Comparison of ENCODE assay signal across 16 mouse cellular contexts in the genomic region with DNA sequence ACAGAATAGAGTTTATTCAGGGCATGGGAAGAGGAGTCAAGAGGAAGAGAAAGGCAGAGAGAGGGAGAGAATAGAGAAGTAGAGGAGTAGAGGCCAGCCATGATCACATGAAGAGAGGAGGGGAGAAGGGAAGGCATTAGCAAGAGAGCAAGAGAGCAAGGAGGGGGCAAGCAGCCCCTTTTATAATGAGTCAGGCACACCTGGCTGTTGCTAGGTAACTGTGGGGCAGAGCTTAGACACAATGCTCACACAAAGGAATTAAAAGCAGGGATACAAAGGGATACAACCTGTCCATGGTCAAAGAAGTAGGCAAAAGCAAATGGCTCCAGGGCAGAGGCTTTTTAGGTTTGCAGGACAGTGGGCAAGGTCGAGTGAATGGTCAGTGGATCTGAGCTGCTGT.
"Had no signal": no experiment of that assay in that cellular context is flagged by ENCODE, and none has a peak within 500 bp of the region (broad histone marks: within the 10 kb centered on the region; RNA-seq: fewer than 3 reads in every experiment).

No protein-coding gene starts in this region.

- ATAC-seq: lung, postnatal 0 days had no signal

- H3K9ac ChIP-seq: liver, embryonic 13.5 days; lung, embryonic 15.5 days; neural tube, embryonic 12.5 days; stomach, embryonic 15.5 days had no signal

- H3K36me3 ChIP-seq: liver, embryonic 13.5 days; lung, embryonic 15.5 days; neural tube, embryonic 12.5 days; stomach, embryonic 15.5 days had no signal

- H3K27me3 ChIP-seq: liver, embryonic 13.5 days; lung, embryonic 15.5 days; megakaryocyte, embryonic 14.5 days; neural tube, embryonic 12.5 days; stomach, embryonic 15.5 days had no signal

- H3K9me3 ChIP-seq: liver, embryonic 13.5 days; lung, embryonic 15.5 days; neural tube, embryonic 12.5 days; stomach, embryonic 15.5 days had no signal

- H3K27ac ChIP-seq: lung, embryonic 15.5 days; macrophage; neural tube, embryonic 12.5 days; stomach, embryonic 15.5 days; stomach, postnatal 0 days had no signal

- H3K4me3 ChIP-seq: liver, embryonic 13.5 days; lung, embryonic 15.5 days; megakaryocyte, embryonic 14.5 days; neural tube, embryonic 12.5 days; stomach, embryonic 15.5 days had no signal

- H3K4me2 ChIP-seq: liver, embryonic 13.5 days; lung, embryonic 15.5 days; neural tube, embryonic 12.5 days; stomach, embryonic 15.5 days had no signal

- DNase-seq: liver, embryonic 13.5 days; lung, adult 2 months; lung, postnatal 14 days; lung, postnatal 36 days; midbrain, embryonic 14.5 days; right cerebral cortex, postnatal 14 days; thymus, adult 2 months; thymus, postnatal 25 days; thymus, postnatal 4 days had no signal

- H3K4me1 ChIP-seq: neural tube, embryonic 12.5 days had no signal
